Mouse (Mus musculus): Measurements from ENCODE around the gene Dusp6. TPM values are rescaled to one million over a fixed set of nuclear protein-coding genes. Genes with fewer than 3 reads are reported as not detected.

Dusp6 gene
- 20.1 and 22.8 TPM in 2 replicates for polyA plus RNA-seq (2015; fragmentation: Nextera tagmentation; extraction: Ambion mirVana)

DNA sequence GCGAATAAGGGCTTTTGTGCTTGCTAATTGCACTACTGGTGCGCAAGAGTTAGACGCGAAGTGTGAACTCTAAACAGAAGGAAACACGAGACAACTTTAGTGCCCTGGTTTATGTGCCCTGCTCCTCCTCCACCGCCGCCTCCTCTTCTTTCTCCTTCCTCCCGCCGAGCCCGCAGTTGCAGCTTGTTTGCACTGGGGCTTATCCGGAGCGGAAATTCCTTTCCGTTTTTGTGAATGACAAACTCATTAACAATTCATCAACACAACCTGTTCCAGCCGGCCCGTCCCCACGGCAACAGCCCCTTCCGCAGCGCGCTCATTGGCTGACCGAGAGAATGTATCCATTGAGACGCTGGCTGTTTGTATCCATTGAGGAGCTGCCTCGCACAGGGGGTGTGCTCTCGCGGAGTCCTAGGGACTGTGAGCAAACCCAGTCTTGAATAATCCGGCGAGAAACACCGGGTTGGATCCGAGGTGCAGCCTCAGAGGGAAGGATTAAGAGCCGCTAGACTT, at the start of gene Dusp6:
Gene Dusp6, plus strand, starts transcription at position 365 of the 513 bp plus-strand sequence.

Other genes starting within 250 kb of the Dusp6 start
- gene Poc1b, start 156.2 kb upstream of the Dusp6 start, polyA plus RNA-seq (2015; fragmentation: Nextera tagmentation; extraction: Ambion mirVana), result 5.1 and 5.2 TPM in 2 replicates
- 6.7 and 7.8 TPM in 2 replicates for gene Galnt4, start 155.1 kb upstream of the Dusp6 start, polyA plus RNA-seq (2015; fragmentation: Nextera tagmentation; extraction: Ambion mirVana)
- not detected in 2 replicates for gene Phxr2, start 136.9 kb upstream of the Dusp6 start, polyA plus RNA-seq (2015; fragmentation: Nextera tagmentation; extraction: Ambion mirVana)

Measured in urinary bladder, postnatal 0 days (tissue).